Mouse (Mus musculus): ENCODE data around the gene Crhr1. TPM values are rescaled to one million over a fixed set of nuclear protein-coding genes. Genes with fewer than 3 reads are reported as not detected.
"Not testable (repeated sequence)": the region's sequence is repeated elsewhere in the genome, so short reads cannot be mapped to it uniquely, and the experiment has no call there.

Crhr1 gene
- total RNA-seq, 2 experiments from 2014 or later, result not detected

DNA sequence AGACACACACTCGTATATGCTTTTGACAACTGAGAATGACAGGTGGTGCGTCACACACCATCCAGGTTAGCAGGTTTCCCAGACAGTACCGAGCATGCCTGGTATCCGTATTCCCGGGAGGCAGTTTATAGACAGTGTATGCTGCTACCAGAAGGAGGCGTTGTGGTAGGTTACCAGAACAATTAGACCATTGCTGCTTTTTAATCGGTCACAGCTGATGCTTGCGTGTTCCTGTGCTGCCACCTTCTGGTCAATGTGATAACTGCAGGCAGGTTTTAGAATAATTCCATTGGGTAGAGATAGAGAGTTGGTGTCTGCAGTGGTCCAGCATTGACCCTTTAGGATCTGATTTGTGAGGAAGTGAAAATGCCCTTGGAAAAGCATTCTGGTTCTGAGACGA, 63.1 kb downstream of the Crhr1 start:
- no peak for DNase-seq

DNA sequence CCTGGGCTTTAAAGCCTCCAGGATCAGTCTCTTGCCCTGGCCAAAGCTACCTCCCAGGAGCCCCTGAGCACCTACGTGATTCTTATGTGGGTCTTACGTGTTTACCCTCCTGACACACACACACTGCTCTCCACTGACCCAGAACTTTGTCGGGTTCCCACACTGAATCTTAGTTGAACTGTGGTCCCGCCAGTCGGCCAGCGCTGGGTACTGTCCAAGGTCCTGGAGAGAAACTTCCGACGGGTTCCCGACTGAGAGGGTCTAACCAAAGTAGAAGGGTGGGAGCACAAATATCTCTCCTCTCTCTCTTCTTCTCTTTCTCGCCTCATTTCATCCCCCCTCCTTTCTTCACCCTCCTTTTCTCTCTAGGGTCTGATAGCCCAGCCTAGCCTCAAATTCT, 65.2 kb downstream of the Crhr1 start:
- no peak for DNase-seq

DNA sequence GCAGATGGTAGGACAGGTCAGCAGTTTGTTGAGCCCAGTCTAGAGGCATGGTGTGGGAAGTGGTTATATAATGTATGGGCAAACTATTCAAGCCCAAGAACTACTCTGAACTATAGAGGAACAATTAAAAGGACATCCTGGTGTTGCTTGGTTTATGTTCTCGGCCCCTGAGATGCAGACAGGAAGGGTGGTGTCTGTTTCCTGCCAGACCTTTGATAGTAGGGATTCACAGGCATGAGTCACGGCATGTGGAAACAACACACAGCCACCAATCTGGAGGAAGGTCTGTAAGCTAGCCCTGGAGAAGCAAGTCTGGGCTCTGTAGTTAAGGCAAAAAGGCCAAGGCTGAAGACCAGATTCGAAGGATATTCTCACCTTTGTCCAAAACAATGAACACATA, 70.6 kb downstream of the Crhr1 start:
- no peak for DNase-seq

DNA sequence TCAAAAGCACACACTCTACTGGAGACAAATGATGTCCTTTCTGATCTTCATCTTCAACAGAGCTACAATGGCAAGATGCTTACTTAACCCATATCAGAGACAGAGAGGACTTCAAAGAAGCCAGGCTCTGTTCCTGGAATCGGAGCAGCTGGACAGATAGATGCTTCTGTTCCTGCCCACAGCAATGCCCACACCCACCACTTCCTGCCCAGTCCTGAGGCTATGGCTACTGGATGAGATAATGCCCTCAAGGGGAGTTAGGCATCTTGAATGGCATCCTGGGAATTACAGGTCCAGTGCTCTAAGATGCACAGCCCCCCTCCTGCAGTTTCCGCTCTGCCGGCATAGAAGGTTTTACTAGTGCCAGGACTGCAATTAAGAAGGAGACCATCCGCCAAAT, 73.9 kb downstream of the Crhr1 start:
- no peak for DNase-seq

DNA sequence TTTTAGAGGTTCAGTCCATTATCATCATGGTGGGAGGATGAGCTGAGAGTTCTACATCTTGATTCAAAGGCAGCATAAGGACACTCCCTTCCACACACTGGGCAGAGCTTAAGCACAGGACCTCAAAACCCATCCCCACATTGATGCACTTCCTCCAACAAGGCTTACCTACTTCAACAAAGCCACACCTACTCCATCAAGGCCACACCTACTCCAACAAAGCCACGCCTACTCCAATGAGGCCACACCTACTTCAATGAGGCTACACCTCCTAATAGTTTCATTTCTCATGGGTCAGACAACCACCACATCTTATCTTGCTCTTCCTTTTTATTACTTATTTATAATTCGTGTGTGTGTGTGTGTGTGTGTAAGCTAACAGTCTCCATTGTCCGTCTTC, 76.4 kb downstream of the Crhr1 start:
- DNase-seq, result no peak

DNA sequence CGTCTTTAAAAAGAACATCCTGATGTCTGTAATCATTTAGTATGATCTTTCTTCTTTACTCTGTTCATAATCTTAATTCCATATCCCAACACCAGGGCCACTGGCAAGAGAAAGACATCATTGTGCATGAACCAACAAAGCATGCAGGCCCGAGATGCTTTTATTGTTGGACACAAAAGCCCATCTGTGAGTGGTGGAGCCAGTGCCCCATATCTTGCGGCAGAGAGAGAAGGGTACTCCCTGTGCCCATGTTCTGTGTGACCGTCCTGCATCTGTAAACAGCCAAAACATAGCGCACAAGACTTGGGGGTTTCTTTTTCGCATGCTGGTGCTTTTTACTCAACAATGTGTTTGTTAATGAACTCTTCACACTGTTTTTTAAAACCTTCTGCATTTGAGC, 78.6 kb downstream of the Crhr1 start:
- no peak for DNase-seq

DNA sequence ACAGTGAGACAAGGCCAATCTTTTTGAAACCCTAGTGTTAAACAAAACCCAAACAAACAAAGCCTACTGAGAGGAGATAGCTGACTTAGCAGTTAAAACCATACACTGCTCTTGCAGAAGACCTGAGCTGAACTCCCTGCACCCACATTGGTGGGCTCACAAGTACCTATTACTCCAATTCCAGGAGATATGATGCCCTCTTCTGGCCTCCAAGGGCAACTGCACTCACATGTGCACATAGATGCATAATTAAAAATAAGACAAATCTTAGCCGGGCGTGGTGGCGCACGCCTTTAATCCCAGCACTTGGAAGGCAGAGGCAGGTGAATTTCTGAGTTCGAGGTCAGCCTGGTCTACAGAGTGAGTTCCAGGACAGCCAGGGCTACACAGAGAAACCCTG, 81.5 kb downstream of the Crhr1 start:
- DNase-seq, result not testable (repeated sequence)

DNA sequence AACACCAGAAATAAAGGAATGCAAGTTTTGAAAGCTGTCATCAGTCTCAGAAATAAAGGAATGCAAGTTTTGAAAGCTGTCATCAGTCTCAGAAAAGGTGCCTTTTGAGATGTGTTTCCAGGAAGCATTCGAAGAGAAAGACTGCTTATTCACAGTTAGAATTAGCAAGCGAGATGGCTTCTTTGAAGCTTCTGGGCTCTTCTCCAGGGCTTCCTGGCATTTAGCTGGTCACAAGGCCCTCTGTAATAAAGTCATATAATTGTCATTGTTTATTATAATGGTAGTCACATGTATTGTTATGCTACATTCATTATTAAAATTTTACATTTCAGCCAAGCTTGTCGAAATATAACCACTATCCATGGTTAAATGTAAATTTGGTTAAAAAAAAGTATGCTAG, 85.4 kb downstream of the Crhr1 start:
- DNase-seq, result no peak

DNA sequence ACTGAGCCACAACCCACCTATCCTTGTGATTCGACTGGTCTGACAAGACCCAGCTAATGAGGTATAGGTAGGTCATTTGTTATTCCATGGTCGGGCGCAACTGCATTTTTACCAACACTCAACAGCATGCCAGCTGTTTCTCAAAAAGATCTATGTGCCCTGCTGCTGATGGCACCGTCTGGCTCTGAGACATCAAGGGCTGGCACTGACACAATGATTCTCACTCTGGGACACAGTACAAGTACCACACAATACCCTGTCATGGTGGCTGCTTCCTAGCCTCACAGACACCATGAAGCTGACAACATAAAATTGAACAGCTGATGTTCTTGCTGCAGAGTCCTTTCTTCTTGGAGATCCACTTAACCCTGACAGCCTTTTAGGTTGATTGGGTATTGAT, 87.6 kb downstream of the Crhr1 start:
- DNase-seq, result no peak

DNA sequence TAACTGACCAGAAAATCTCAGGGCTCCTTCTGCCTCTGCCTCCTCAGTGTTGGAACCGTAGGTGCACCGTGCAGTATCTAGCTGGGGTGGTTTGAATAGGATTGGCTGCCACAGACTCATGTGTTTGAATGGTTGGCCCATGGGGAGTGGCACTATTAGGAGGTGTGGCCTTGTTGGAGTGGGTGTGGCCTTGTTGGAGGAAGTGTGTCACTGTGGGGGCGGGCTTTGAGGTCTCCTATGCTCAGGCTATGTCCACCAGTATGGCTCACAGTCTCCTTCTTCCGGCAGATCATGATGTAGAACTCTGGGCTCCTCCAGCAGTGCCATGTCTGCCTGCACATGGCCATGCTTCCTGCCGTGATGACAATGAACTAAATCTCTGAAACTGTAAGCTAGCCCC, 89.1 kb downstream of the Crhr1 start:
- no peak for DNase-seq

DNA sequence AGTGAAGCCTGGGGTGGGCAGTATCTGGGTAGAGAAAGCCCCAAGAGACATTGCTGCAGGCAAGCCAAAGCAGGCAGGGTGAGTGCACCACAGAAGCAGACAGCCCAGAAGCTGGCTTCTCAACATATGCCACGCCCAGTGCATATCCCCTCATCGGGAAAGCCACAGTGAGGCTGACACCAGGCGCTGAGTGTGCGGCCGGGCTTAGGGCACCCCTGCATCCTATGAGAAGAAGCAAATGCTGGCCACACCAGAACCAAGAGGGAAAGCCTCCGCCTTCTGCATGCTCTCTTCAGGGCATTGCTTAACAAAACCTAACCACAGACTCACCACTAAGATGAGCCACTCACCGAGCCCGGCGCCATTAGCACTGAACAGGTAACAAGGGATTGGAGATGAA, 90.6 kb downstream of the Crhr1 start:
- no peak for DNase-seq

Other genes starting within 250 kb of the Crhr1 start
- gene Nsf, start 178.8 kb upstream of the Crhr1 start, total RNA-seq (2021), result 10 to 100 TPM; 15.9 to 23.5 TPM
- gene Arf2, start 166.1 kb upstream of the Crhr1 start, total RNA-seq (2021), result 10 to 100 TPM; 16.7 to 17.3 TPM
- not detected for gene Sppl2c, start 53.5 kb downstream of the Crhr1 start, total RNA-seq (2021)
- gene Mapt, start 98.5 kb downstream of the Crhr1 start, total RNA-seq (2021), result 10 to 100 TPM; 52.5 to 58.5 TPM

Data from gastrocnemius, postnatal 25 days (tissue).